Mouse (Mus musculus): Measurements from ENCODE around the gene Arhgap28. TPM values are rescaled to one million over a fixed set of nuclear protein-coding genes. Genes with fewer than 3 reads are reported as not detected.

Arhgap28 gene
- polyA plus RNA-seq, 1 experiment from 2014 or later, result 5.1 TPM

GRCm38 (mm10) chr17:67976465-67976864 is 27.5 kb downstream of the Arhgap28 start:
- Histone ChIP-seq H3K4me2 (ENCODE audit: low read depth, low read length) (no peak overlapping the region), H3K9me3 (ENCODE audit: control insufficient read depth, low read length) (no peaks in the 10 kb centered on the region), H3K36me3 (ENCODE audit: control insufficient read depth, insufficient read depth, low read length) (no peaks in the 10 kb centered on the region), H3K4me3 (ENCODE audit: low read depth, low read length) (no peak overlapping the region), H3K27me3 (ENCODE audit: control insufficient read depth, insufficient read depth, low read length) (no peaks in the 10 kb centered on the region), H3K9ac (replicated peaks; ENCODE audit: low read depth, low read length) (no peak overlapping the region), H3K27ac (ENCODE audit: low read depth, low read length) (no peak overlapping the region), H3K4me1 (ENCODE audit: control insufficient read depth, insufficient read depth, low read length) (no peaks in the 10 kb centered on the region)
- 35% methylated on average over 2 of the region's 2 CpGs for WGBS
- no peak; the same call in 1 of the 2 replicates for ATAC-seq (ENCODE audit: low read depth)

GRCm38 (mm10) chr17:67976027-67976426 is 27.9 kb downstream of the Arhgap28 start:
- ATAC-seq (ENCODE audit: low read depth), result no peak
- Histone ChIP-seq H3K4me3 (ENCODE audit: low read depth, low read length) (no peak overlapping the region), H3K9me3 (ENCODE audit: control insufficient read depth, low read length) (no peaks in the 10 kb centered on the region), H3K9ac (replicated peaks; ENCODE audit: low read depth, low read length) (no peak overlapping the region), H3K36me3 (ENCODE audit: control insufficient read depth, insufficient read depth, low read length) (no peaks in the 10 kb centered on the region), H3K4me2 (ENCODE audit: low read depth, low read length) (no peak overlapping the region), H3K4me1 (ENCODE audit: control insufficient read depth, insufficient read depth, low read length) (no peaks in the 10 kb centered on the region), H3K27ac (ENCODE audit: low read depth, low read length) (no peak overlapping the region), H3K27me3 (ENCODE audit: control insufficient read depth, insufficient read depth, low read length) (no peaks in the 10 kb centered on the region)

- H3K27me3 ChIP-seq (ENCODE audit: control insufficient read depth, insufficient read depth, low read length), result no peaks in the 10 kb centered on the region
- H3K27ac ChIP-seq (ENCODE audit: low read depth, low read length), result no peak overlapping the region
- no peak overlapping the region for H3K4me2 ChIP-seq (ENCODE audit: low read depth, low read length)
- H3K4me3 ChIP-seq (ENCODE audit: low read depth, low read length), result no peak overlapping the region
- 66% methylated on average over 2 of the region's 2 CpGs for WGBS
- no peak overlapping the region for H3K9ac ChIP-seq (replicated peaks; ENCODE audit: low read depth, low read length)
- H3K4me1 ChIP-seq (ENCODE audit: control insufficient read depth, insufficient read depth, low read length), result no peaks in the 10 kb centered on the region
- no peaks in the 10 kb centered on the region for H3K36me3 ChIP-seq (ENCODE audit: control insufficient read depth, insufficient read depth, low read length)
- H3K9me3 ChIP-seq (ENCODE audit: control insufficient read depth, low read length), result no peaks in the 10 kb centered on the region
- ATAC-seq (ENCODE audit: low read depth), result no peak
These were observed 29.2 kb downstream of the Arhgap28 start for GRCm38 (mm10) chr17:67974679-67975078.

GRCm38 (mm10) chr17:67966853-67967540 is 36.9 kb downstream of the Arhgap28 start:
- H3K4me3 ChIP-seq (ENCODE audit: low read depth, low read length), result no peak overlapping the region
- no peaks in the 10 kb centered on the region for H3K27me3 ChIP-seq (ENCODE audit: control insufficient read depth, insufficient read depth, low read length)
- H3K4me1 ChIP-seq (ENCODE audit: control insufficient read depth, insufficient read depth, low read length), result no peaks in the 10 kb centered on the region
- H3K4me2 ChIP-seq (ENCODE audit: low read depth, low read length), result no peak overlapping the region
- no peak for ATAC-seq (ENCODE audit: low read depth)
- 75% methylated on average over 8 of the region's 8 CpGs for WGBS
- H3K9ac ChIP-seq (replicated peaks; ENCODE audit: low read depth, low read length), result no peak overlapping the region
- no peak overlapping the region for H3K27ac ChIP-seq (ENCODE audit: low read depth, low read length)
- H3K9me3 ChIP-seq (ENCODE audit: control insufficient read depth, low read length), result no peaks in the 10 kb centered on the region
- H3K36me3 ChIP-seq (ENCODE audit: control insufficient read depth, insufficient read depth, low read length), result no peaks in the 10 kb centered on the region

- WGBS, result 94% methylated on average over 6 of the region's 6 CpGs
These were observed 41.1 kb downstream of the Arhgap28 start for GRCm38 (mm10) chr17:67962858-67963257.

GRCm38 (mm10) chr17:67962020-67962419 is 41.9 kb downstream of the Arhgap28 start:
- no peaks in the 10 kb centered on the region for H3K36me3 ChIP-seq (ENCODE audit: control insufficient read depth, insufficient read depth, low read length)
- H3K4me3 ChIP-seq (ENCODE audit: low read depth, low read length), result no peak overlapping the region
- H3K9ac ChIP-seq (replicated peaks; ENCODE audit: low read depth, low read length), result no peak overlapping the region
- no peaks in the 10 kb centered on the region for H3K4me1 ChIP-seq (ENCODE audit: control insufficient read depth, insufficient read depth, low read length)
- no peak for ATAC-seq (ENCODE audit: low read depth)
- no peak overlapping the region for H3K4me2 ChIP-seq (ENCODE audit: low read depth, low read length)
- 83% methylated on average over 8 of the region's 8 CpGs for WGBS
- no peak overlapping the region for H3K27ac ChIP-seq (ENCODE audit: low read depth, low read length)
- no peaks in the 10 kb centered on the region for H3K9me3 ChIP-seq (ENCODE audit: control insufficient read depth, low read length)
- H3K27me3 ChIP-seq (ENCODE audit: control insufficient read depth, insufficient read depth, low read length), result no peaks in the 10 kb centered on the region

More at GRCm38 (mm10) chr17:67962858-67963257, 41.1 kb downstream of the Arhgap28 start:
- no peaks in the 10 kb centered on the region for H3K36me3 ChIP-seq (ENCODE audit: control insufficient read depth, insufficient read depth, low read length)
- H3K27ac ChIP-seq (ENCODE audit: low read depth, low read length), result no peak overlapping the region
- no peaks in the 10 kb centered on the region for H3K4me1 ChIP-seq (ENCODE audit: control insufficient read depth, insufficient read depth, low read length)
- H3K9me3 ChIP-seq (ENCODE audit: control insufficient read depth, low read length), result no peaks in the 10 kb centered on the region
- no peak overlapping the region for H3K9ac ChIP-seq (replicated peaks; ENCODE audit: low read depth, low read length)
- no peak overlapping the region for H3K4me2 ChIP-seq (ENCODE audit: low read depth, low read length)
- ATAC-seq (ENCODE audit: low read depth), result no peak
- H3K4me3 ChIP-seq (ENCODE audit: low read depth, low read length), result no peak overlapping the region
- H3K27me3 ChIP-seq (ENCODE audit: control insufficient read depth, insufficient read depth, low read length), result no peaks in the 10 kb centered on the region

GRCm38 (mm10) chr17:67958909-67959308 is 45.0 kb downstream of the Arhgap28 start:
- Histone ChIP-seq H3K9ac (replicated peaks; ENCODE audit: low read depth, low read length) (no peak overlapping the region), H3K27me3 (ENCODE audit: control insufficient read depth, insufficient read depth, low read length) (no peaks in the 10 kb centered on the region), H3K4me3 (ENCODE audit: low read depth, low read length) (no peak overlapping the region), H3K4me2 (ENCODE audit: low read depth, low read length) (no peak overlapping the region), H3K27ac (ENCODE audit: low read depth, low read length) (no peak overlapping the region), H3K4me1 (ENCODE audit: control insufficient read depth, insufficient read depth, low read length) (no peaks in the 10 kb centered on the region), H3K9me3 (ENCODE audit: control insufficient read depth, low read length) (no peaks in the 10 kb centered on the region), H3K36me3 (ENCODE audit: control insufficient read depth, insufficient read depth, low read length) (no peaks in the 10 kb centered on the region)
- WGBS, result 96% methylated on average over 7 of the region's 7 CpGs
- ATAC-seq (ENCODE audit: low read depth), result no peak

GRCm38 (mm10) chr17:67957603-67958002 is 46.3 kb downstream of the Arhgap28 start:
- no peak overlapping the region for H3K27ac ChIP-seq (ENCODE audit: low read depth, low read length)
- no peaks in the 10 kb centered on the region for H3K27me3 ChIP-seq (ENCODE audit: control insufficient read depth, insufficient read depth, low read length)
- H3K4me3 ChIP-seq (ENCODE audit: low read depth, low read length), result no peak overlapping the region
- no peak for ATAC-seq (ENCODE audit: low read depth)
- no peak overlapping the region for H3K4me2 ChIP-seq (ENCODE audit: low read depth, low read length)
- H3K9me3 ChIP-seq (ENCODE audit: control insufficient read depth, low read length), result no peaks in the 10 kb centered on the region
- WGBS, result 71% methylated on average over 1 of the region's 1 CpGs
- H3K36me3 ChIP-seq (ENCODE audit: control insufficient read depth, insufficient read depth, low read length), result no peaks in the 10 kb centered on the region
- no peaks in the 10 kb centered on the region for H3K4me1 ChIP-seq (ENCODE audit: control insufficient read depth, insufficient read depth, low read length)
- no peak overlapping the region for H3K9ac ChIP-seq (replicated peaks; ENCODE audit: low read depth, low read length)

- no peaks in the 10 kb centered on the region for H3K36me3 ChIP-seq (ENCODE audit: control insufficient read depth, insufficient read depth, low read length)
- H3K27me3 ChIP-seq (ENCODE audit: control insufficient read depth, insufficient read depth, low read length), result no peaks in the 10 kb centered on the region
- H3K4me2 ChIP-seq (ENCODE audit: low read depth, low read length), result no peak overlapping the region
- H3K27ac ChIP-seq (ENCODE audit: low read depth, low read length), result no peak overlapping the region
- H3K9me3 ChIP-seq (ENCODE audit: control insufficient read depth, low read length), result no peaks in the 10 kb centered on the region
- WGBS, result 30% methylated on average over 10 of the region's 10 CpGs
- H3K9ac ChIP-seq (replicated peaks; ENCODE audit: low read depth, low read length), result no peak overlapping the region
- no peak for ATAC-seq (ENCODE audit: low read depth)
- H3K4me3 ChIP-seq (ENCODE audit: low read depth, low read length), result no peak overlapping the region
- no peaks in the 10 kb centered on the region for H3K4me1 ChIP-seq (ENCODE audit: control insufficient read depth, insufficient read depth, low read length)
These were observed 47.8 kb downstream of the Arhgap28 start for GRCm38 (mm10) chr17:67955876-67956690.

Measured in neural tube, embryonic 14.5 days (tissue).